Mouse (Mus musculus) frontal cortex, adult 2 months (tissue): ENCODE results near the gene Nkx2-5. TPM values are rescaled to one million over a fixed set of nuclear protein-coding genes. Genes with fewer than 3 reads are reported as not detected.

Experiments used
- DNase-seq, 2 experiments: peaks; one replicate each; pipeline ENCODE4 v3.0.0; 2022; ENCODE audit warnings: low spot score in 1 of 2; ENCODE audit errors: extremely low spot score in 1 of 2
- polyA plus RNA-seq: library from polyadenylated mRNA; depleted of rRNA; stranded (reverse); fragments of >200 nt; gene quantifications from 2 replicates; pipeline ENCODE4 v1.2.3, GENCODE M21; 2012; rRNA removed

Gene Nkx2-5
- polyA plus RNA-seq, 1 experiment: not detected

GRCm38 (mm10) chr17:26790269-26791214 is 54.3 kb downstream of the Nkx2-5 start:
- no peak for DNase-seq

GRCm38 (mm10) chr17:26789460-26790268 is 55.1 kb downstream of the Nkx2-5 start:
- no peak for DNase-seq

GRCm38 (mm10) chr17:26788986-26789385 is 55.8 kb downstream of the Nkx2-5 start:
- no peak for DNase-seq

Other genes with a start within 250 kb of the Nkx2-5 start
- 80.3 and 80.9 TPM in 2 replicates for gene Atp6v0e, start 181.8 kb downstream of the Nkx2-5 start, polyA plus RNA-seq
- 16.4 and 17.6 TPM in 2 replicates for gene Crebrf, start 129.4 kb downstream of the Nkx2-5 start, polyA plus RNA-seq
- gene Bnip1, start 63.9 kb downstream of the Nkx2-5 start, polyA plus RNA-seq: 43.1 and 47.8 TPM in 2 replicates
- 4.2 and 4.5 TPM in 2 replicates for gene Kifc5b, start 72.1 kb upstream of the Nkx2-5 start, polyA plus RNA-seq
- gene Phf1, start 88.0 kb upstream of the Nkx2-5 start, polyA plus RNA-seq: 44.1 and 44.7 TPM in 2 replicates
- gene Cuta, start 94.6 kb upstream of the Nkx2-5 start, polyA plus RNA-seq: 120 and 132 TPM in 2 replicates
- gene Syngap1, start 96.2 kb upstream of the Nkx2-5 start, polyA plus RNA-seq: 212 and 226 TPM in 2 replicates
- gene Zbtb9, start 128.2 kb upstream of the Nkx2-5 start, polyA plus RNA-seq: 16.7 and 17.4 TPM in 2 replicates
- 17.9 and 19.4 TPM in 2 replicates for gene Bak1, start 184.0 kb upstream of the Nkx2-5 start, polyA plus RNA-seq
- 3.8 and 4.2 TPM in 2 replicates for gene Itpr3, start 212.3 kb upstream of the Nkx2-5 start, polyA plus RNA-seq